Mouse (Mus musculus): ENCODE data around the gene Bicdl2.

DNA sequence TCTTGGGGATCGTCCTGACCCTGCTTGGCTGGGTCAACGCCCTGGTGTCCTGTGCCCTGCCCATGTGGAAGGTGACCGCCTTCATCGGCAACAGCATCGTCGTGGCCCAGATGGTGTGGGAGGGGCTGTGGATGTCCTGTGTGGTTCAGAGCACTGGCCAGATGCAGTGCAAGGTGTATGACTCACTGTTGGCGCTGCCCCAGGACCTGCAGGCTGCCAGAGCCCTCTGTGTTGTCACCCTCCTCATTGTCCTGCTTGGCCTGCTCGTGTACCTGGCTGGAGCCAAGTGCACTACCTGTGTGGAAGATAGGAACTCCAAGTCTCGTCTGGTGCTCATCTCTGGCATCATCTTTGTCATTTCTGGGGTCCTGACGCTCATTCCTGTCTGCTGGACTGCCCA, 20.8 kb downstream of the Bicdl2 start:
- TF ChIP-seq POLR2A (IDR thresholded peaks at IDR 0.05; ENCODE audit: extremely low read depth, insufficient read depth, low read length) (no peak), CTCF (IDR thresholded peaks at IDR 0.05; ENCODE audit: low read depth, low read length) (no peak)
